Mouse (Mus musculus): ENCODE data around the gene Olfr679.
"Not testable (repeated sequence)": the region's sequence is repeated elsewhere in the genome, so short reads cannot be mapped to it uniquely, and the experiment has no call there.

Gene Olfr679

GRCm38 (mm10) chr7:105080905-105081304 is at the start of gene Olfr679:
Gene Olfr679, plus strand, starts transcription at chr7:105081205.
- DNase-seq: no peak

DNA sequence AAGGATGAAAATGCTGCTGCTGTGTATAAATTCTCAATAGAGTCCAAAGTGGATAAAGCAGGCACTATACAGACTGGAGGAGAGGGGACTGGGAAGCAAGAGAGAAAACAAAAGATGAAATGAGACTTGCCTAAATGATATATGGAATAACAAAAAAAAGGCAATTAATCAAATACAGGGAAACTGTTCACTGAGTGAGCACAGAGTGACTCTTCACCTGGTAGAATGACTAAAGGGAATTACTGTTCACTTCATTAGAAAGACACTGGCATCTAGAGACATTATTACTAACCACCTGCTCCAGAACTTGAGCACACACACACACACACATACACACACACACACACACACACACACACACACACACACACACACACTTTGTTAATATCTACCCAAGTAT is 48.6 kb upstream of the Olfr679 start, which contains the start of gene Olfr676:
TSS of gene Olfr676 (plus strand) at position 301 of the 400 bp plus-strand sequence.
- DNase-seq: no peak

DNA sequence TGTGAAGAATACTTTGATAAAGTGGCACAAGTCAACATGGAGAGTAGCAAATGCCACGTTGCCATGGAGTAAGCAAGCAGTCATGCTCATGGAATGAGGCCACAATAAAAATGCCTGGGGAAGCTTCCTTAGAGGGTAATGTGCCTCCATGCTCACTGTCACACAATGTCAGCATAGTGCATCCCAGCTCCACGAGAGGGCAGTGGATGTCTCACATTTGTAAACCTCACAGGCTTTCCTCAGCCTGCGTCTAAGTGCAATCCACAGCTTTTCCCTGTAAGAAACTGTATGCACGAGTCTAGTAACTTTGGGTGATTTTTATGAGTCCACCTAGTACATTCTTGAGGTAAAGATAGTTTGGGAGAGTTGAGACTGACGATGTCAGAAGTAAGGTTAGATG is 47.2 kb upstream of the Olfr679 start:
- DNase-seq: not testable (repeated sequence)

- no peak for DNase-seq
These were observed 22.1 kb upstream of the Olfr679 start for GRCm38 (mm10) chr7:105058951-105059350.

- no peak for DNase-seq
These were observed 16.8 kb upstream of the Olfr679 start, which contains the start of gene Olfr678 for GRCm38 (mm10) chr7:105064175-105064574. Gene Olfr678, plus strand, starts transcription at chr7:105064475.

DNA sequence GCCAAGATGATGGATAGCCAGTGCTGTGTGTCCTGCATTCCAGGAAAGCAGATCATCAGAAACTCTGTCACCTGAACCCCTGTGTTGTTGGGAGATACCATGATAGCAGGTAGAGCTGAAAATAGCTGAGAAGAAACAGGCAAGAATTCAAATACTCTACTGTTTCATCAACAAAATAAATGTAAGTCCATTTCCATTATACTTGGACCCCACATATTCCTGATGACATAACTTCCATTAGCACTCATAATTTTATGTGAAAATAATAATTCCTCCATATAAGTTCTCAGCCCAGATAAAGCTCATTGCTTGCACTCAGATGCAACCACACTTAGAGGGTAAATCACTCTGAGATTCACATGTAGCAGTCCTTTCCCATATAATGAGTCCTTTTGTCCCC is 11.7 kb downstream of the Olfr679 start, which contains the start of gene Olfr680-ps1:
TSS of gene Olfr680-ps1 (minus strand) at position 101 of the 400 bp plus-strand sequence.
- DNase-seq: not testable (repeated sequence)

DNA sequence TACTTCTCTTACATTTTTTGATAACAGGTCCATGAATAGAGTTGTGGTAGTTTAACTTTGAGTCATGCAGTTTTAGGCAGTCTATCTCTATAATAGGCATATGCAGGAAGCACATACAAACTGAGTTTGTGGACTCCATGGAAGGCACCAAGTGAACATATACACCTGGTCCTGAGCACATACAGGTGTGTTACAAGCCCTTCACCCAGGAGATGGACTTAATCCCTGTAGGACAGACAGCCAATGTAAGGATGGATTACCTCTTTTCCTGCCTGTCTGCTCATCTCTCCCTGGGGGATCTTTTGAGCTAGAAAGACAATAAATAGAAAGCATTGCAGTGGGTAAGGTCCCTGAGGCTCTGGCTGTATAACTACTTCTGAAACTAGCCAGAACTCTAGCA is 35.5 kb downstream of the Olfr679 start, which contains the start of gene Olfr681:
TSS of gene Olfr681 (plus strand) at position 301 of the 400 bp plus-strand sequence.
- no peak for DNase-seq
